Mouse (Mus musculus) stomach, embryonic 14.5 days (tissue): ENCODE measurements around the gene Lsamp. TPM values are rescaled to one million over a fixed set of nuclear protein-coding genes. Genes with fewer than 3 reads are reported as not detected.

Experiments used
- ATAC-seq: fragments of 200-750 bp; cut with Nextera tagmentation; 2 replicates; pipeline ENCODE4 v1.8.0; 2017; ENCODE audit warnings: low read depth, moderate TSS enrichment; ENCODE audit not compliant: insufficient number of reproducible peaks, insufficient read depth, low FRiP score
- H3K27ac ChIP-seq: fragments of 300-500 bp; sonication (generic); 2 replicates; pipeline ENCODE4 v1.5.1; 2014; ENCODE audit warnings: mild to moderate bottlenecking, low read length, moderate library complexity, mixed read lengths
- H3K27me3 ChIP-seq: fragments of 300-500 bp; sonication (generic); 2 replicates; pipeline ENCODE4 v1.6.1; 2014; ENCODE audit warnings: low read length, control low read depth, mixed read lengths; ENCODE audit not compliant: control insufficient read depth, insufficient read depth
- H3K36me3 ChIP-seq: fragments of 300-500 bp; sonication (generic); 2 replicates; pipeline ENCODE4 v1.6.1; 2014; ENCODE audit warnings: mild to moderate bottlenecking, control low read depth, low read length, moderate library complexity, mixed read lengths; ENCODE audit not compliant: control insufficient read depth, insufficient read depth
- H3K4me1 ChIP-seq: fragments of 300-500 bp; sonication (generic); 2 replicates; pipeline ENCODE4 v1.6.1; 2014; ENCODE audit warnings: low read length, control low read depth, mixed read lengths; ENCODE audit not compliant: control insufficient read depth, insufficient read depth
- H3K4me2 ChIP-seq: fragments of 300-500 bp; sonication (generic); replicated peaks from 2 replicates; pipeline ENCODE4 v1.6.1; 2014; ENCODE audit warnings: low read depth, low read length, control low read depth
- H3K4me3 ChIP-seq: fragments of 300-500 bp; sonication (generic); 2 replicates; pipeline ENCODE4 v1.5.1; 2014; ENCODE audit warnings: low read depth, low read length, control low read depth
- H3K9ac ChIP-seq: fragments of 300-500 bp; sonication (generic); replicated peaks from 2 replicates; pipeline ENCODE4 v1.6.1; 2014; ENCODE audit warnings: low read depth, mild to moderate bottlenecking, control low read depth, low read length, moderate library complexity, mixed read lengths
- H3K9me3 ChIP-seq: fragments of 300-500 bp; sonication (generic); 2 replicates; pipeline ENCODE4 v1.6.1; 2016; ENCODE audit warnings: low read depth, low read length, control low read depth; ENCODE audit not compliant: control insufficient read depth
- WGBS: fragments of 180-500 bp; shearing (Covaris S2); extraction: QIAGEN DNeasy Blood & Tissue Kit; methylation state at CpG from one replicate; pipeline ENCODE4 v1.1.7; 2014; 5-methylcytosine and 5-hydroxymethylcytosine counted together
- polyA plus RNA-seq: library from polyadenylated mRNA; unstranded; fragments of >200 nt; fragmentation: Nextera tagmentation; extraction: Ambion mirVana; gene quantifications from 2 replicates; pipeline ENCODE4 v1.2.1, GENCODE M21; 2014

Gene Lsamp
- polyA plus RNA-seq, 1 experiment from 2014 or later, result 15.6 TPM

DNA sequence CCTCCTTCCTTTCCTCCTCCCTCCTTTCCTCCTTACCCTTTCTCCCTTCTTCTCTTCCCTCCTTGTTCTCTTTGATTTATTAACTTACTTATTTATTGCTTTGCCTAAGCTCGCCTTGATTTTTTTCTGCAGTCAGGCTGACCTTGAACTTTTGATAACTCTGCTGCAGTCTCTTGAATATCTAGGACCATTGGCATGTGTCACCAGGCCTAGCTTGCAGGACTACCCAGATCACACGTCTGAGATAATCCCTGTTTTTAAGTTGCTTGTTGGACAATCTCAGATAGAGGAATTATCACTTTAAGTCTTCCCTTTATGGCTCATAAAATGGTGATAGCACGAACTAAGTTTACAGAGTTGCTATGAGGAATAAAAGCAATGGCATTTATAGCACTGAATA, 1399.5 kb downstream of the Lsamp start:
- no peak overlapping the region for H3K27ac ChIP-seq
- H3K36me3 ChIP-seq, result no peaks in the 10 kb centered on the region
- no peak overlapping the region for H3K4me2 ChIP-seq
- whole genome bisulfite sequencing, result 49% methylated on average over 3 of the region's 3 CpGs
- no peak overlapping the region for H3K9ac ChIP-seq
- no peaks in the 10 kb centered on the region for H3K27me3 ChIP-seq
- no peaks in the 10 kb centered on the region for H3K9me3 ChIP-seq
- ATAC-seq, result no peak
- no peak overlapping the region for H3K4me3 ChIP-seq
- H3K4me1 ChIP-seq, result no peaks in the 10 kb centered on the region

DNA sequence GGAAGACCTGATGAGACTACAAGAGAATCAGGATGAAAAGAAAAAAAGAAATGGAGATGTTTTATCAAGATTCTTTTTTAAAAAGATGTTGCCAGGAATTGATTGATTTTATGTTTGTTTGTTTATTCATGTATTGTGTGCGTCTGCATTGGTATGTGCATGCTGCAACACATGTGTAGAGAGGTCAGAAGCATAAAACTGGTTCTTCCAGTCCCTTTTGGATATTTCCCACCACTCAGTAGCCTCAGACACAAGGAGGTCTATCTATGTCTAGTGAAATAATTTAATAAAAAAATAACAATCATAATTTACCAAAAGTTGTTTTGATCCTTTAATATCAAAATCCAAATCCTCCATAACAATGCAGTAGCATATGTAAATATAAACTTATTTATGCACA, 1400.1 kb downstream of the Lsamp start:
- no peak overlapping the region for H3K27ac ChIP-seq
- no peaks in the 10 kb centered on the region for H3K36me3 ChIP-seq
- no peak overlapping the region for H3K4me2 ChIP-seq
- no peaks in the 10 kb centered on the region for H3K27me3 ChIP-seq
- no peak overlapping the region for H3K9ac ChIP-seq
- no peaks in the 10 kb centered on the region for H3K9me3 ChIP-seq
- WGBS, result 70% methylated on average over 1 of the region's 1 CpGs
- no peak for ATAC-seq
- H3K4me3 ChIP-seq, result no peak overlapping the region
- H3K4me1 ChIP-seq, result no peaks in the 10 kb centered on the region

- Histone ChIP-seq H3K4me2 (no peak overlapping the region), H3K4me3 (no peak overlapping the region), H3K27ac (no peak overlapping the region), H3K27me3 (no peaks in the 10 kb centered on the region), H3K9ac (no peak overlapping the region), H3K4me1 (no peaks in the 10 kb centered on the region), H3K9me3 (no peaks in the 10 kb centered on the region), H3K36me3 (no peaks in the 10 kb centered on the region)
- 53% methylated on average over 7 of the region's 7 CpGs for WGBS
- ATAC-seq, result no peak
These were observed 1424.7 kb downstream of the Lsamp start for GRCm38 (mm10) chr16:41408850-41409249.

DNA sequence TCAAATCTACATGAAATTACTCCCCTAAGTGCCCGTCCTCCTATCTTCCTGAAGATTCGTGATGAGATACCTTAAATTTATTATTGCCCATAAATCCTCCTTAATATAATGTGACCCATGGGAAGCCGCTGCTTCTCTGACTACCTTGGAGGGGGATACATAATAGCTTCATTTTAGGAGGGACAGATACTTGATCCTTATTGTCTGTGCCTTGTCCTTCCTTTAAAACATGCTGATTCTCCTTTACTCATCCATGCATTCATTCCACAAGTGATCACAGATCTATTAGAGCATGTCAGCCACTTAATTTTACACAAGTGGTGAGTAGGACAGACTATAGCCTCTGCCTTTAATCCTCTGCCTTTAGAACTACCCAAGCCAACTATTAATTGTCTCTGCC, 1426.5 kb downstream of the Lsamp start:
- Histone ChIP-seq H3K4me1 (no peaks in the 10 kb centered on the region), H3K27ac (no peak overlapping the region), H3K27me3 (no peaks in the 10 kb centered on the region), H3K4me2 (no peak overlapping the region), H3K4me3 (no peak overlapping the region), H3K36me3 (no peaks in the 10 kb centered on the region), H3K9me3 (no peaks in the 10 kb centered on the region), H3K9ac (no peak overlapping the region)
- no peak for ATAC-seq
- 75% methylated on average over 3 of the region's 3 CpGs for WGBS

DNA sequence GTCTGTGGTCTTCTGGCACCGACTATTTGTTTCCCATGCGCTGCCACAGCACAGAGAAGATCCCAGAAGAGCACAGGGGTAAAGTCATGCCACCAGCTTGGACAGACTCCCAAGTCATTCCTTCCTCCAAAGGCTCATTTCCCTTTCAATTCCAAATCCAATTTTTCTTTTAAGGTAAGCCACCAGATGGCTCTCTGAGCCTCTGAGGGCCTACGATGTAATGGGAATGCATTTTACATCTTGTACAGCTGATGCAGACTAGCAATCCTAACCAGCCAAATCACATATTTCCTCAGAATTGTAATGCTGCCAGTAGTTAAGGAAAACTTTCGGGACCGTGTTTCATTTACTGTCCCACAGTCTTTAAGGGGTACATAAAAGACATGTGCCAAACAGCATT, 1433.2 kb downstream of the Lsamp start:
- Histone ChIP-seq H3K9me3 (no peaks in the 10 kb centered on the region), H3K4me1 (no peaks in the 10 kb centered on the region), H3K4me3 (no peak overlapping the region), H3K36me3 (no peaks in the 10 kb centered on the region), H3K27me3 (no peaks in the 10 kb centered on the region), H3K4me2 (no peak overlapping the region), H3K9ac (no peak overlapping the region), H3K27ac (no peak overlapping the region)
- ATAC-seq, result no peak
- 69% methylated on average over 5 of the region's 5 CpGs for WGBS

DNA sequence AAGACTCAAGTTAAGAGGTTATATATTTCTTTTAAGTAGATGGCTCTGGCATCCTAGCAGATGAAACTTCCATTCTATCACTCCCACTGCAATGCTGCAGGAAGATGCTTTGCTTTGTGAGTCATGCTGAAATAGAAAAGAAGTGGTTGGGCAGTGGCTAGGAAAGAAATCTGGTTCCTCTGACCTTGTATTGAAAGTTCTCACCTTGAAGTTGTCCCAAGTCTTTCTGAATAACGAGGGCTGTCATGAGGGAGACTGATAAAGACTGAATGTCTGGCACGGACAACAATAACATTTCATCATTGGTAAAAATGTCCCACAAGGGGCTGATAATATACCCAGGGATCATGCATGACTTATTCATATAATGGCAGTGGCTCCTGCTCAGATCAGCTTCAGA, 1483.2 kb downstream of the Lsamp start:
- WGBS, result 59% methylated on average over 2 of the region's 2 CpGs
- no peak overlapping the region for H3K4me3 ChIP-seq
- no peak for ATAC-seq
- H3K4me2 ChIP-seq, result no peak overlapping the region
- no peak overlapping the region for H3K9ac ChIP-seq
- no peak overlapping the region for H3K27ac ChIP-seq
- no peaks in the 10 kb centered on the region for H3K9me3 ChIP-seq
- H3K27me3 ChIP-seq, result no peaks in the 10 kb centered on the region
- H3K4me1 ChIP-seq, result no peaks in the 10 kb centered on the region
- H3K36me3 ChIP-seq, result no peaks in the 10 kb centered on the region

- no peak overlapping the region for H3K27ac ChIP-seq
- H3K4me3 ChIP-seq, result no peak overlapping the region
- H3K4me1 ChIP-seq, result no peaks in the 10 kb centered on the region
- no peak overlapping the region for H3K4me2 ChIP-seq
- H3K9me3 ChIP-seq, result no peaks in the 10 kb centered on the region
- no peaks in the 10 kb centered on the region for H3K36me3 ChIP-seq
- no peak overlapping the region for H3K9ac ChIP-seq
- H3K27me3 ChIP-seq, result no peaks in the 10 kb centered on the region
- 54% methylated on average over 5 of the region's 5 CpGs for WGBS
- ATAC-seq, result no peak
These were observed 1494.5 kb downstream of the Lsamp start for GRCm38 (mm10) chr16:41478694-41479093.

- Histone ChIP-seq H3K4me1 (no peaks in the 10 kb centered on the region), H3K27ac (no peak overlapping the region), H3K9ac (no peak overlapping the region), H3K4me3 (no peak overlapping the region), H3K27me3 (no peaks in the 10 kb centered on the region), H3K9me3 (no peaks in the 10 kb centered on the region), H3K36me3 (no peaks in the 10 kb centered on the region), H3K4me2 (no peak overlapping the region)
- no peak for ATAC-seq
- WGBS, result 81% methylated on average over 1 of the region's 1 CpGs
These were observed 1497.7 kb downstream of the Lsamp start for GRCm38 (mm10) chr16:41481832-41482231.

- no peak overlapping the region for H3K4me3 ChIP-seq
- no peaks in the 10 kb centered on the region for H3K9me3 ChIP-seq
- ATAC-seq, result no peak
- 57% methylated on average over 6 of the region's 6 CpGs for whole genome bisulfite sequencing
- no peaks in the 10 kb centered on the region for H3K36me3 ChIP-seq
- no peaks in the 10 kb centered on the region for H3K27me3 ChIP-seq
- H3K27ac ChIP-seq, result no peak overlapping the region
- no peak overlapping the region for H3K9ac ChIP-seq
- H3K4me1 ChIP-seq, result no peaks in the 10 kb centered on the region
- no peak overlapping the region for H3K4me2 ChIP-seq
These were observed 1526.9 kb downstream of the Lsamp start for GRCm38 (mm10) chr16:41510915-41511552.
